Mouse (Mus musculus) B cell, adult 2 months (primary cell): ENCODE measurements around the gene Frmd4a.

ENCODE experiments used
- DNase-seq, 2 experiments: peaks; one replicate each; pipeline ENCODE4 v3.0.0; 2022

Gene Frmd4a

DNA sequence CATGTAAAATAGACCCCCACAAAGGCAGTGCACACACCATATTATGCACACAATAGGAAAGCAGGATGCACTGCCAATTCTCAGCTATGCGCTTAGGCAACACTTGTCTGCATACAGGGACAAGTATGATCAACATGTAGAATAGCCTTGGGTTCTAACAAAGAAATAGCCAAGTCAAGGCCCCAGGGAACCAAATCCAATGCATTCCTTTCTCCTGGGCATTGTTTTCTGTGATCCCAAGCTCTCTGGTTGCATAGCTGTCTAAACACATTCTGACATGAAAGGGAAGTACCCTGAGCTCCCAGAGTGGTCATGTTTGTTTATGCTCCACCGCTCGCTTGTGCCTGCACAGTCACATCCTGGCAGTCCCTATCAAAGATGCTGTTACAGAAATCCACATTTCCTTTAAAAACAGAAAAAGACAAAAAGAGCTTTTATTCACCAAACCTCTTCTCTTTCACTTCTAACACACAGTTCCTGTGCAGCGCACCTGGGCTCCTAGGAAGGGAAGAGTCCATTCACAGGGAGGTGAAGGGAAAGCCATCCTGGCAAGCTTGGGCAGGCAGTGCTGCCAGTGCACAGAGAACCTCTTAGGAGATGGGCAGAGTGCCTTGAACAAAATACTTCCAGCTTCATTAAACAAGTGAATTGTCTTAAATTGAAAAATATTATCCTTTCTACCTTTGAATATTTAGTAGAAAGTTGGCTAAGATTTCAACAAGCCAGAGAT is 124.9 kb downstream of the Frmd4a start:
- no peak for DNase-seq

DNA sequence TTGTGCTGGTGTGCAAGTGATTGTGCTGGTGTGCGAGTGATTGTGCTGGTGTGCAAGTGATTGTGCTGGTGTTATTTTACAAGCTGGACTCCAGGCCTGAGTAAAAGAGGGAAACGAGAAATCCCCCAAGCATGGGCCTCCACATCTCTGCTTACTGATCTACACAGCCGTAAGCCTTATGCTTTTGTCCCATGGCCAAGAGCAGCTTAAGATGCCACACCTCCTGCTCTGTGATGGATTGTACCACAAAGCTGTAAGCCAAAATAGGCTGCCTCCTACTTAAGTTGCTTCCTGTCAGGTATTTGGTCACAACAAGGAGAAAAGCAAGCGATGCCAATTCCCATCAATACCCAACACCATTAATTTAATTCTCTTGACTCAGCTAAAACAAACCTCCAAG is 126.9 kb downstream of the Frmd4a start:
- no peak for DNase-seq

DNA sequence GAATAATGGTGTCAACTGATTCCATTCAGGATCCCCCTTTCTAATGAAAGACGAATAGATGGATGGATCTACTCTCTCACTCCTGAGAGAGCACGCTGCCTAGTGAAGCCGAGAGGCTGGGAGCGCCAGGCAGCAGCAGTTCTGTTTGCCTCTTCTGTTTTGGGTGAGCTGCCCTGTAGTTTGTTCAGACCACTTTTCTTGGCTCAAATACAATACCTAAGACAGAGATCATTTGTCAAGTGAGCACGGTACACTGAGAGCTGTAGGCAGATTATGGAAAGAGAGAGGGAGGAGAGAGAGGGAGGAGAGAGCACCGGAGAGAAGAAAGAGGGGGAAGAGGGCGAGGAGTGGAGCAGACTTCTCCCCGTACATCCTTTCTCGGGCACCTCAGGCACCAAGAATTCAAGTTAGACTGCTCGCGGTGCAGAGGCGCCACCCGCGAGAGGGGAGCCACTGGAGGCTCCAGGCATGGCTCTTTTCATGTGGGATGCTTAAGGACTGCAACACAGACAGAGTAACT is 135.1 kb downstream of the Frmd4a start:
- no peak for DNase-seq

DNA sequence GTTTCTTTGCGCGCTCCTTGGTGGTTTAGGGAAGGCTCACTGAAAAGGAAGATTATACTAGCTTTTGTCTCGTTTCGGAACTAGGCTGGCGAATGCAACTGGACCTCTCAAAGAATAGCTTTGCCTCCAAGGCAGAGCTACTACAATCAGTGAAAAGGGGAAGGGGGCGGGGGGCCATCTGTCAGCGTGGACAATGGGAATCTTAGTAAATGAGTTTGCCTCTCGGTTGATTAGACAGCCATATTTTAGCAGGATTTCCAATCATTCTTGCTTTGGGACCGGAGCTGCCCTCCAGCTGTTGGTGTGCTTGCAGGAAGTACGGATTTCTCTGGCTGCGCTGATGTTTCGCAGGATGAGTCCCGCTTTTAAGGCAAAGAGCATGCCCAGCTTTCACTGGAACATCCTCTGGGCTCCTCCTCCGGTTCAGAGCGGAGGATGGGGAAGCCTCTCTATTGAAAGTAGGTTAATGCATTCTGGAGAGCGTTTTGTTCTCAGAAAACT is 135.7 kb downstream of the Frmd4a start:
- no peak for DNase-seq

DNA sequence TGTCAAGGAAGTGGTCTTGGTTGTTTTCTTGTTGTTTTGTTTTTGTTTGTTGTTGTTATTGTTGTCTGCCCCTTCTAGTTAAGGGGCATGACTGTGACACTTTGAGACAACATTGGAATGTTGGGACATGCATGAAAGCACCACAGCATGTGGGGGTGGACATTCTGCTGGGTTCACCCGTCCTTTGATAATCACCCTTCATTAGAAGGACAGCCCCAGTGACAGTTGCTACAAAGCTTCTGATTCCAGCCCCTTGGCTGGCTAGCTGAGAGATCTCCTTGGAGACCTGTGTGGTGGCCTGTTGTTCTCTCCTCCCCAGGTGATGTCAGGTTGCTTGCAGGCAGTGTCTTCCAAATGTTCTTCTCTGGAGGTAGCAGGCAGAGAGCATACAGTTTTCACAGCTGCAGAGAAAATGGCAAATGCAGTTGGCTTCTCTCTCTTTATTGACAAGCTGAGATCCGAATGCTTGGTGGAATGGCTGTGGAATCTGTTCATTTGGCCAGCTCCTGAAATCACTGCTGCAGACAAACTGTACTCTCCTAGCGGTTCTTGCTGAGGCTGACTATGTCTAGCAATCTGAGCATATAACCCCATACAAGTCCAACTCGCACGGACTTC is 136.6 kb downstream of the Frmd4a start:
- no peak for DNase-seq

DNA sequence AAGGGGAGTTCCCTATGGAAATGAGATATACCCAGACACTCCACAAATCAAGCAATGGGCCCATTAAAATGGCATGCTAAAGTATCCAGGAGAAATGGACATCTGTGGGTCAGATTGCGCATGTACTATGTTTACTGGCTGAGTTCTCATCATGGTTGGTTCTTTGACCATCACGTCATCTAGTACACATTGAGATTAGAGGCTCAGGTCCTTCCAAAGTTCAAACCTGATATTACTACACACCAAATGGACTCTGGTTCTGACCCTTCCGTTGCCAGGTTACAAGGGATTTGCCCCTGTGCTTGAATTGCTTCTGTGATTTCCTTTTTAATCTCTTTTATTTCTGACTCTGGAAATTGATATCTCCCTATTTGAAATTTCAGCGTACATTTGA is 137.1 kb downstream of the Frmd4a start:
- DNase-seq: no peak

DNA sequence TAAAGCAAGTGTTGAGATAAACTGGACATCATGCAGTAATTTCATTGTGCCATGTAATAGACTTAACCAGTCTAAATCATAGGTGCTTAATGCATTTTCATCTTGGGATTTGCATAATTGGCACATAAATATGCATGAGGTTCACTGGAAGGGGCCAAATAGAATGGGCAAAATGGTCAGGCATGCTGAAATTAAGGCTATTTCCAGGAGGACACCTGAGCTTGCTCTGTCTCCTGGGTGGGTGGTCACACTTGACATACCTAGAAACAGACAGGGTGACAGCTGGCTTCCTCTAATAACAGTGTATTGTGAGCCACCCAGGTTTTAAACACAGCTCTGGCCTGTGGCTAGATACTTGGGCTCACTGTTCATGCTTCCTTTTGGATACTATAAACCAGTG is 137.9 kb downstream of the Frmd4a start:
- DNase-seq: no peak

DNA sequence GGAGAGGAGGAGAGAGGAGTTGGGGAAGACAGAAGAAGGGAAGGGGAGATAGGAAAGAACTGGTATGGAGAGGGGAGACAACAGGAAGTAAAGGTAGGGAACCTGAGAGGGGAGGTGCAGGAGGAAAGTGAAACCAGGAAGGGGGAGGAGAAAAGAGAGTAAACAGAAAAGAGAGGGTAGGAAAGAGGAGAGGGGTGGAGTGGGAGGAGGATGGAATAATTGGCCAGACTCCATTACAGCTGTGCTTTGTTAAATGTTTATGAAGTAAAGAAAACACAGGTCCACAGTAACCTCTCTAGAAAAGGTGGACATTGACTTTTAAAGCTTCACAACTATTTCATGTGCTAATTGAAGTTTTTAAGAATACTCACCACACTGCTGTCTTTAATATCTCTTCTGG is 139.0 kb downstream of the Frmd4a start:
- no peak for DNase-seq

DNA sequence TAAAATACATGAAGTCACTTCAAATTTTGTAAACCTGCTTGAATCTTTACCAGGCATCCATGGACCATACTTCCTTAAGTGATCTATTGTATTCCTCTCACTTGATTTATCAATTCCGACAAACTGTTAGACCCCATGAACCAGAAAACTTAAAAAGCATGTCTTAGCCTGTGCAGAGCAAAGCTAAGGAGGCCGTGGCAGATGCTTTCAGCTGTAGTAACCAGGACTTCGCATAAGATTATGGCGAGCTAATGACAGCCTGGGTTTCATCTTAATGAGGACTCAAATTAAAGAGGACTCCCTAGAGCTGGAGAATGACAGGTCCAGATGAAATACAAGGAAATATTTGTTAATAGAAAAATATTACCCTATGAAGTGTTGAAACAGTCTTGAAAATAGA is 139.9 kb downstream of the Frmd4a start:
- DNase-seq: no peak

DNA sequence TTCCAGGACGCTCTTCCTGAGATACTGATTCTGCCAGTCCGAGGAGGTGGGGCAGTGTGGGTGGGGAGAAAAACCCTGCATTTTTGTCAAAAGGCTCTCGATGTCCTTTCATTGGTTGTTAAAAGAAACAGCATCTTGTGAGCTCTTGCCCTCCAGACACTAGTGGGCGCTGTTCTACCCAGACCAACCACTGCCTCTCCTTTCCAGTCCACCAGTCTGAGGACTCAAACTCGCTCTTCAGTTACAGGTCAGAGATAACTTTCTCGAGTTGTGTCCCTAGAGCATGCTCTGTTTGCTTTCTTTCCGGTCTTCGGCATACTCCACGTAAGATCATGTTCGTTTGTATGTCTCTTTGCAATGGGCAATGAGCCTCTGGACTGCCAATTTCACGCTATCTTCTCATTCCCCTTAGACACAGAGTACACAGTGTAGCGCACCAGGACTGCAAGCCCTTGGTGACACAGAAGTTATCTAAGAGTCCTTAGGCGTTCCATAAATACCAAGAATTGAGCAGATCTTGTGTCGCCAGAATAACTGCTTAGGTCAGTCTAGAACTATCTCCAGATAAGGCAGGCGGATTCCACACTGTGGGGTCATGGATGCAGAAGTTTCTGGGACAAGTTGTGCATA is 142.2 kb downstream of the Frmd4a start:
- no peak for DNase-seq

DNA sequence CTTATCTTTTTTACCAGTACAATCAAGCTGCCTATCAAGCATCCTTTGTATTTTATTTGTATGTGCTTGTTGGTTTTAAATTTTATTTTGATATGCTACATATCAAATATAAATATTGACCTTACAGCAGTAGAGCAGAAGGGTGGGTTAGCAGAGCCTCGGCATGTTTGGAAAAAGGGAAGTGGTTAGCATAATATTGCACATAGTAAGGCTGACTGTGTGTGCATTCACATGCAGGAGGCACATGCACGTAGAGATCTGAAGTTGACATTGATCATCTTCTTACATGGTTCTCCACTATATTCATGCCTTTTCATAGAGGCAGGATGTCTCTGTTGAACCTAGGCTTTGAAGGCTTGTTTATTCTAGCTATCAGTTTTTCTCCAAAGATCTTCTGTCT is 148.7 kb downstream of the Frmd4a start:
- DNase-seq: no peak

DNA sequence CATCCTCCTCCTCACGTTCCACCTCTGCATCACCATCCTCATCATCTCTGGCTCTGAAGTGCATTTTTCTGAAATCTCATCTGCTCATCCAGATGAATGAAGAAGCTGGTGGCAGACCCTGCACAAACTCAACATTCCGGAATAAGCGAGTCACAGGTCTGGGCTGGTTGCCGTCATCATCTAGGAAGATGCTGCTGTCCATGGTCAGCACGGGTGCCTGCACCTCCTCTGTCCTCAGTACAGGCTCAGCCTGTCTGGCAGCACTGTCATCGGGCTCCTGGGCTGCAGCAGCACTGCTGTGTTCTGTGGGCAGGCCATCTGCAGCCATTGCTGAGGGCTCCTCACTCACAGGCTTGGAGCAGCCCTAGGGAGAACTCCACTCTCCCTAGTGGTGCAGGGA is 149.6 kb downstream of the Frmd4a start:
- no peak for DNase-seq

DNA sequence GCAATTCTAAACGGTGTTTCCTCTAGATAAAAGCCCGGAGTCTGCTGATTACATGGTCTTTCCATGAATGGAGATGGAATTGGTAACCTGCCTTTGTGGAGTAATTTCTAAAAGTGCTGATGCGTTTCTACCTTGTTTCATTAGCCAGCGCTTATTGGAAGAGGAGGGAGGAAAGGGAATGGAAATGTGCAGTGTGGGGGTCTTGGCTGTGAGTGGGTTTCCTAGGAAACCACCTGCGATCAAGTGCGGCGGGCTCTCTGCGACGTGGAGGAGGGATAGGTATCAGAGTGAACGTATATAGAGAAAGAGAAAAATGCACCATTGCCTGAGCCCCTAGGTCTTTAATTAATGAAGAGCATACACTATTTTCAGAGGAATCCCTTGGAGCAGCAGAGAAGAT is 152.2 kb downstream of the Frmd4a start:
- DNase-seq: no peak

DNA sequence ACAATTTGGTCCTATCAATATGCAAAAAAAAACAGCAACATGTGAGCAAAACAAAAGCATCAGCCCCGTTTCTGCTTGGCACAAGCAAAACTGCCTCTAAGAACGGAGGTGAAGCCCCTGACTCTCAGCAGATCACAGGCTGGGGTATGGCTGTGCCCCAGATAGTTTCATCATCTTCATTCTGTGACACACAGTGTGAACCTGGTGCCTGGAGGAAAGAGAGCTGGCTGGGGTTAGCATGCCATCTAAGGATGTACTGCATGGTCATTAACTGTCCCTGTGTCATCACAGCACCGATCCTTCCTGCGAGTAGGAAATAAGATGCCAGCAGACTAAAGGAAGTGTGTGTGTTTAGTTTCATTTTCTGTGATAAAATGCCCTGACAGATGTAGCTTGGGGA is 152.7 kb downstream of the Frmd4a start:
- no peak for DNase-seq

DNA sequence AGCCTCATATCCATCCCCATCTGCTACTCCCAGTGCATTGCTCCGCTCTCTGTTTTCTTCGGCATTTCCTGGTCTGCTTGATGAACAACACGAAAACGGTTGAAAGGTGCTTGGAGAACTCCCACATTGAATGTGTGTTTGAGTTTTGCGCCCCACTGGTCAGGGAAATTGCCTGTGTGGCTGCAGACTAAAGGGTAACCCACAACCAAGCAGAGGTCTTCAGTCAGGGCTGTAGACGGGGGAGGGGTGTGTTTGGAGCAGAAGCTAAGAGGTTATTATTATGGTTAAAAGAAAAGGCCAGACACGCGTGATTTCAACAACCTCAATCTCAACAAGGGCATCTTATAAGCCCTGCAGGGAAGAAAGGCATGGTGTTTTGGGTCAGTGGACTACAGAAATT is 167.5 kb downstream of the Frmd4a start:
- peak in 1 of 2 experiments; percentile 6 for DNase-seq

DNA sequence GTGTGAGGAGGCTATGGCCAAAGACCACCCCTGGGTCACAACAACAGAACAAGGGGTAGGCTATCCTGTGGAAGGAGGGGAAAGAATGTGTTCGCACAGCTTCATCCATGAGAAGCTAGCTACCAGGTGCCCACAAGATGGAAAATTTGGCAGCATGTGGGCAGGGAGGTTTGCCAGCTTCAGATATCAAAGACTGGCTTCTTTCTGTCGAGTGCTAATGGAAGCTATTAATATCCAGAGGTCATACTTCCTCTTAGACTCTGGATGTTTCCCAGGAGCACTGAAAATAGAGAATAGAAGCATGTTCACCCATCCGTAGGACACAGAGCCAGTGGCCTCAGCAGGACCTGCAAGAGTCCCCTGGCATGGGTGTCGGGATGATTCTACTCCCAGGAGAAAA is 170.0 kb downstream of the Frmd4a start:
- no peak for DNase-seq

DNA sequence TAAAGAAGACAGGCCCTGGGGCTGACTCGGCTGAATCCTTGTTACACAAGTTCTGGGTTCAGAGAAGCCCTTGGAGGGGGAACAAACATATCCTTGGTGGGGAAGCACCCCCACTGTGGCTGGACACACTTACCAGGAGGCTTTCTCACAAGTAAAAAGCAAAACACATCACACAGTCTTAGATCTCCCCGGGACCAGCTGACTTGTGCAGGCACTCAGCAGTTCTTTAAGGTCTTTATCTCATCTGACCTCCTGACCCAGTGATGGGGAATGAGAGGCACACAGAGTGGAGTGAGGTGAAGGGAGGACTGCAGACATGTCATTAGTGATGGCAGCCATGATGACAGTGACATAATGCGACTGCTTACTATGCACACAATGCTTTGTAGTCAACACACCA is 170.8 kb downstream of the Frmd4a start:
- no peak for DNase-seq

DNA sequence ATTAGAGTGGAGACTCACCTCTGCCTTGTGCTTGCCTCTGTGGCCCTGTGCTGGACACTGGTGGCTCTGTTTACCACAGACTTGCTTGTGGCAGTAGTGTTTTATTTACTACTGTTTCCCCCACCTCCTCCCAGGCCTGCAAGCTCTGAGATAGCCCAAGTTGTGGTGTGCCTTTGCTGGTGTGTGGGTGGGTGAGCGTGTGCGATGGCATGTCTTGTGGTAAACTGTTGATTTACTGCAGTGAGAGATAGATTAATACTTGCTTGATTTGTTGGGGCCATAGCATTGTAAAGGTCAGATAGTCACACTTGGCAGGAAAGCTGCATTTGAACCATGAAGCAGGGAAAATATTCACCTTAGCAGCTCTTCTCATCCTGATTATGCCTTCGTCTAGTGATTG is 172.8 kb downstream of the Frmd4a start:
- DNase-seq: no peak

DNA sequence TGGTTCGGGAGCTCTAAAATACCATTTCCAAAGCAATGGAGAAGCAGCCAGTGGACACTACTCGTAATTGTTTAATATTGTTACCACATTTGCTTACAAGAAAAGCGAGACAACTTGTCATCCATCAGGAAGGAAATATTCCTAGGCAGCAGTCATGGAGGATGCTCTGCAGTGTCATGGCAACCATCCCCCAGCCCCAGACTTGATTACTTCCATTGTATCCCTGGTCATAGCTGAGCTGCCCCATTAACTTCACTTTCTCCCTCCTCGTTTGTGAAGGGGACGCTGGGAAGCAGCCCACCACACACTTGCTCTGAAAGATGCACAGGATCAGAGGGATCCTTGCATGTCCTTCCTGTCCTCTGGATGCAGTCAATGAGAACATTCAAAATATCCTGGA is 173.5 kb downstream of the Frmd4a start:
- no peak for DNase-seq

DNA sequence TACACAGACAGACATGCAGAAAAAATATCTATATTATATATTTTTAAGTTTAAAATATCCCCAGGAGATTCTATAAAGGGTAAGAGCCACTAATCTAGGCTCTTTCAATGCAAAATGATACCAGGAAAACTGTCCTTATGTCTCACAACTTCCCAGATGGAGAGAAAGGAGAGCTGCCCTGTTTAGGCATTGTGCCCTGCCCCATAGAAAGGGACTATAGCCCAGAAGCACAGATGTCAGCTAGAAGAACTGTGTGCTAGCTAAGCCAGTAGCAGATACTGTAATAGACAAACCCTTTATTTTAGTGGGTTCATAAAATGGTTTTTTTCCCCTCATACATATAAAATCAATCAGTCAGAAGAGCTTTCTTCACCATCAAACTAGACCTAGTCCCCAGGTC is 175.7 kb downstream of the Frmd4a start:
- DNase-seq: no peak

DNA sequence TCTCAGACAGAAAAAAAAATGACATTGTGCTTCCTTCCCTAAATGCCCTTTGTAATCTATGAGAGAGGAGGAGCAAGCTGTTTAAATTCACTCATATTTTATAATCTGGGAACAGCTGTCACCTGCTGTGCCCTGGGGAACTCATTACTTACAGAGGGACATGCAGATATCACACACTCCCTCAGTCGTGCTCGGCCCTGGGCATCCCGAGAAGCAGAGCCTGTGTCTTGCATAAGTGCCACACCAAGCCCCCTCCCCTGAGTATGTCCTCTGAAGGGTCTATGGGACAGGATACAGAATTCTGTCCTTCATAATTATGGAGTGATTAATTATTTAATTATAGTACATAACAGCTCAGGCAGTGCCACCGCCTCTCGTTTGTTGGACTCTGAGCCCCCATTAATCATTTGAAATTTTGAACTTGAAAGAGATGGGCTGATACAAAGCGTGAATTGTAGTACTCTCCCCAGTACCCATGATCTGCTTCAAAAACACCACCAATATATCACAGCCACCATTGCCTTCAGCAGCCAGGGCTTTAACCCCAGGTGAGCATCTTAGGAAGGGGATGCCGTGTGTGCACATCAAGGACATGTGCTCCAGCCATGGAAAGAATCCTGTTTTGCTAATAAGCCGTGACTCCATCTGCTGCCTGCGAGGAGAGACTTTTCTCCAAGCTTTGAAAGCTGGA is 177.0 kb downstream of the Frmd4a start:
- DNase-seq: no peak

DNA sequence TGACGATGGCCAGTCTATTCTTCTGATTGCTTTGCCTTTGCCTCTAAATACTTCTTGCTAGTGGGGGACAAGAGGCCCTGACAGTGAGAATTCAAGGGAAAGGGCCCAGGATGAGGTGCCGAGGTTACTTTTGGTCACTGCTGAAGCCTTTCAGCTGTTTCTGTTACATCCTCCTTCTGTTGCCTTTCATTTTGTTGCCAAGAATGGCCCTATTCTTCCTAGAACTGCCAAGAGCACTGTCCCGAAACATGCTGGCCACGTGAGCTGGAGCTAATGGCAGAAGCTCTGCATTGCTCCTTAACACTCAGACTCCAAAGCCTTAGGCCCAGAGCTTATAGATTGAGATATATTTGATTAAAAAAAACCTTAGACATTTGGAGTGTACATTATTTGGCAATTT is 178.5 kb downstream of the Frmd4a start:
- no peak for DNase-seq

DNA sequence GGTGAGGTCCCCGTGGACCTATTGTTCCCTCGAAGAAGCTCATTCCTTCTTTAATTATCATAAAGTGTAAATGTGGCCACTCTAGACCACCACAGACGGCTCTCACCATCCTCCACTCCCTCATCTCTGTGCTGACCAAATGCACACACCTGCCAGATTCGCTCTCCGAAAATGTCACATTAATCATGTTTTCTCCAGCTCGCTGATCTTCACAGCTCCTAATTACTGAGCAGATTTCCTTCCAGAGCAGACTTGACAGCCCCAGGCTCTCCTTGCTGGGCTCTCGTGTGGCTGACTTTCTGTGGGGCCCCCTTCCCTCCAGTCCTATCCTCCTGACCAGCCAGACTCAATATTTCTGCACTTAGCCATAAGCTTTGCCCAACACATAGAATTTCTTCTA is 191.7 kb downstream of the Frmd4a start:
- DNase-seq: no peak

DNA sequence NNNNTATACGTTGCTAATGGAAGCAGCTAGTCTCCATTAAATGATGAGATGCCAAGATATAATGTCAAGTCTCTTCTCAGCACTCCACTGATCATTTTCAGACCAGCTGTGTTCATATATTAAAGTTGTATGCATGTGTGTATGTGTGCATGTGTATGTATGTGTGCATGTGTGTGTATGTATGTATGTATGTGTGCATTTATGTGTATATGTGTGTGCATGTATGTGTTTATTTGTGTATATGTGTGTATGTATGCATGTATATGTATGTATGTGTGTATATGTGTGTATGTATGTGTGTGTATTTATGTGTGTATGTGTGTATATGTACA is 204.9 kb downstream of the Frmd4a start:
- DNase-seq: no peak
